Mouse (Mus musculus) kidney, adult 8-10 months (tissue): ENCODE measurements around the gene Mta2.

Source experiments
- DNase-seq, 2 experiments: peaks; one replicate each; pipeline ENCODE4 v3.0.0; 2022

The Mta2 gene

DNA sequence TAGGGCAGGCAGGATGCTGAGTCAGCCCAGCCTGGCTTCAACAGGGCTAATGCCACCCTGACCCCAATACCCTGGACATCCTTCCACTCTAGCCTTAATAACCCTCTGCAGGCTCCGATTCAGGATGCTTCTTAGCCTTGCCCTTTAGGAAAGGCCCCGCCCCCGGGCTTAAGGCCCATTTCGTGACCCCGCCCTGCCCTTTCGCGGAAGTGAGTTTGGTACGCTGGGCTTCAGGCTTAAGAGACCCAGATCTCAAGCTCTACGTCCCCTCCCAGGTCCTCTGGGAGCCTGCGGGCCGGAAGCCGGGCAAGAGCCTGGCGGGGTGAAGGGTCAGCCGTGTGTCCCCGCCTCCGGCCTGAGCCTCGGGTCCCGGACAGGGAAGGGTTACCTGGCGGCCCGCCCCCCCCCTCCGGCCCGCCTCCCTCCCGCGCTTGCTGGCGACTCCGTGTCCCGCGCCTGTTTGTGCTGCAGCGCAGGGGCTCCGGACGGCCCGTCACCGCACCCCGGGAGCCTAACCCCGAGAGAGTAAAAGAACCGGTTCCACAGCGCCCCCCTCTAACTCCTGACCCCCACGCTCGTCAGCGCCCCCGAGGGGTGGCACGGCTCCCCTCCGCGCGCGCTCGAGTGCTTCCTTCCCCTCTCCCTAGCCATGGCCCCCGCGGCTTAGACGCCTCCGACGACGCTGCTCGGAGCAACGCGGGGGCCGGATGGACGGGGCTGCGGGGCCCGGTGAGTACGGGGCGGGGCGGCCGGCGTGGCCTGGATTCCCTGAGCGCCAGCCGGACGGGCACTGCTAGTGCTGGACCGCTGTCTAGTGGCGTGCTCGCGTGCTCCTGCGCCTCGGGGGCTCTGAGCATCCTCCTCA, 12.2 kb upstream of the Mta2 start, which contains the start of the genes Rom1 and Eml3:
Gene Rom1 (minus strand): TSS at position 133 of the 865 bp plus-strand sequence.
Gene Eml3 (plus strand): TSS at position 329 of the 865 bp plus-strand sequence.
- DNase-seq: peak; percentile 91 to 94

DNA sequence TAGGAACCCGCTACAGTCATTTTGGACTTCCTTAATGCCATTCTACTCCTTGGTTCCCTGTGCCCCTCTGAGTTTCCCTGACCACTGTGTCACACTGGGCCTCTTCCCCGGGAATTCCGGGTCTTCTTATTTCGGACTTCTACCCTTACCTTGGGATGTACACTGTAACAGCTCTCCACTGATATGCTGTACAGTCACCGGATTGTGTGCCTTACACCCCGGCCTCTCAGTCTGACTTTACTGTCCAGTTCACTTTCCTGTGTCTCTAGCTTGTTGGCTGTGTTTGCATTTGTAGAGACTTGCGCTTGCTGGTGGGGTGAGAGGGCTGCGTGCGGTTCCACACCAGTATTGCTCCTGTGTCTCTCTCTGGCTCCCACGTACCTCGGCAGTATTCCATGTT, 11.6 kb upstream of the Mta2 start:
- DNase-seq: no peak

DNA sequence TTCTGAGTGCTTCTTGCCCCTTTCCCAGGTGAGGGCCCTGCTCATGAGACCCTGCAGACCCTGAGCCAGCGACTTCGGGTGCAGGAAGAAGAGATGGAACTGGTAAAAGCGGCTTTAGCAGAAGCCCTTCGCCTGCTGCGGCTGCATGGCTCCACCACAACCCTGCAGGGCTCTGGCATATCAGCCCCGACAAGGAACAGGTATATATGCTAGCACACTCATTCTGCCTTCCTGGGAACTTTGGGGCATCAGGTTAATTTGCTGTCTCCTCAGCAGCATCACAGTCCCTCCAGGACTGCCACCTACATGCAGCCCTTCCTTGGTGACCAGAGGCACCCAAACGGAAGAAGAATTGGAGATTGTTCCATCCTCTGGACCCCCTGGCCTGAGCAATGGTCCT, 10.9 kb upstream of the Mta2 start:
- no peak for DNase-seq

DNA sequence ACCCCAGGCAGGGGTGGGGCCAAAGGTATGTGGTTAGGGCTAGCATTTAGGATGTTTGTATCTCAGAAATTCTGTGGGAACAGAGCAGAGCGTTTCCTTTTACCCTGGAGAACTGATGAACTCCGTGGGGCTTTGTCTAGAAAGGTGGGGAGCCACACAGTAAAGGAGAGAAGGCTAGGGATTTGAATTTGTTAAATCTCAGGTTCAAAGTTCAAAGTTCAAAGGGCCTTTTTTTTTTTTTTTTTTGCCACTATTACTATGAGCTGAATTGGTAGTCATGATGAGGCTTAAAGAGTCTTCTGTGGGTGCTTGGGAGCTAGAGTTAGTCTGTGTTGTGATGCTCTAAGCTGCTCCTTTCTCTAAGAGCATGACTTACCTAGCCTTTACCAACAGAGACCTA, 4.9 kb upstream of the Mta2 start:
- DNase-seq: no peak

DNA sequence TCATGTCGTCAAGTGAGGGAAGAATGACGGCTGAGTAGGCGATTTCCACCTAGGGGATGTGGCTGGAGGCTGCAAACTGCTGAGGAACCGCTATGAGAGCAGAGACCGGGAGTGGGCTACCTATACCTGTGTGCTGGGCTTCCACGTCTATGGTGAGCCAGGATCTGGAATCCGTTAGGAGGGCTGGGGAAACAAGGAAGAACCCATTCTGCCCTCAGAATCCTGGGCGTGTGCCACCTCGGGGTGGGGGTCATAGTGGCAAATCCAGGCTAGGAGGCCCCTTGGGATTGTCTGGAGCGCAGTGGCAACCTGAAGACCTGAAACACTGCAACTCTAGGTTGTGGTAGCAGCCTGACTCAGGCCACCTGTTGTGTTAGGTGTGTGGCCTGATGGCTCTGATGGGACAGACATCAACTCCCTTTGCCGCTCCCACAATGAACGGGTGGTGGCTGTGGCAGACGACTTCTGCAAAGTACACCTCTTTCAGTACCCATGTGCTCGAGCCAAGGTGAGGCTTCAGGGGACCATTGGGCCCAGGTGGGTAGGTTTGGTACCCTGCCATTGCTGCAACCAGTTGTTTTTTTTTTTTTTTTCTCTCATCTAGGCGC, 1.0 kb upstream of the Mta2 start:
- no peak for DNase-seq

DNA sequence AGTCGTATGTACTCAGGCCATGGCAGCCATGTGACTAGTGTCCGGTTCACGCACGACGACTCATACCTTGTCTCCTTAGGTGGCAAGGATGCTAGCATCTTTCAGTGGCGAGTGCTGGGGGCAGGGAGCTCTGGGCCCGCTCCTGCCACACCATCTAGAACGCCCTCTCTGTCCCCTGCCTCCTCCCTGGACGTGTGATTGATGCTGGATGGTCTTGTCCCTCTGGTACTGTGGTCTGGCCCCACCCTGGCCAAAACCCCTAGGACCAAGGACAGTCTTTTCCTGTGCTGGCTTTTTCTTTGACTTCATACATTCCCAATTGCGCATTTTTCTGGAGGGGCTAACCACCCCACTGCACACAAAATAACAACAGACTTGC, 550 bp upstream of the Mta2 start:
- DNase-seq: no peak

DNA sequence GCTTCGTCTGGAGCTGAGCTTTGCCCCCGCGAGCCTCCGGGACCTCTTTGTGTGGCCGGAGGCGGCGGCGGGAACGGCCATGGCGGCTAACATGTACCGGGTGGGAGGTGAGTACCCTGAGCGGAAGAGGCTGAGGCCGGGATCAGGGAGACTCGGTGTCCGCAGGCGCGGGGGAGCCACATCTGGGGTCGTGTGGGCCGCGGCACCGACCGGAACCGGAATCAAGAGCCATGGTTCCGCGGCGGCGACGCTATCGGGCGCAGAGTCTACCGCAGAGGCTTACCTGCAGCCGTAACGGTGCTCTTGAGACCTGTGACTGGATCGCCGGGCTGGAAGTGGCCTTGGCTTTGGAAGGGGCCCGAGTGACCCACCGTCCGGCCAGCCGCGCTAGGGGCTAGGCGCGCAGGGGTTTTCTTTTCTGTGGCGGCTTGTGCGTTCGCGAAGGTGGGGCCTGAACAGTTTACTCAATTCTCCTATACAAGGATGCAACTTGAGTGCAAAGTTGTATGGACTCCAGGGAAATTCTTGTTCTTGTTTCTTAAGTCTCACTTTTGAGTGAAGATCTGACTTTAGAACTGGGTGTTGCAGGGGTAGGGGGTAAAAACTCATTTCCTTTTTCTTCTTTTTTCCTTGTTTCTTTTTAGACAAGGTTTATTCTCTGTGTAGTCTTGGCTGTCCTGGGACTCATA, 745 bp downstream of the Mta2 start:
- DNase-seq: no peak

DNA sequence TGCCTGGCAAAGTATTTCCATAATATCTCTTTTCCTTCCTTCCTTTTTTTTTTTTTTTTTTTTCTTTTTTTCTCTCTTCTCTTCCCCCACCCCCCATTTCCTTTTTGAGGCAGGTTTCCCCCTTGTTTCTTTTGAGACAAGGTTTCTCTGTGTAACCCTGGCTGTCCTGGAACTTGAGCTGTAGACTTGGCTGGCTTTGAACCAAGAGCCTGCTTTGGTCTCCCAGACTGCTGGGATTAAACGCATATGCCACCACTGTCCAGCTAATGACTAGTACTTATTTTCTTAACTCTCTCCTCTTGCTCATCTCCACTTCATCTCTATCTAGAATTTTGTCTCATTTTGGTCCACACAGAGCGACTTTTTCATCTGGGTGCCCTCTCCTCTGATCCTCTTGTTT, 1.4 kb downstream of the Mta2 start:
- no peak for DNase-seq

DNA sequence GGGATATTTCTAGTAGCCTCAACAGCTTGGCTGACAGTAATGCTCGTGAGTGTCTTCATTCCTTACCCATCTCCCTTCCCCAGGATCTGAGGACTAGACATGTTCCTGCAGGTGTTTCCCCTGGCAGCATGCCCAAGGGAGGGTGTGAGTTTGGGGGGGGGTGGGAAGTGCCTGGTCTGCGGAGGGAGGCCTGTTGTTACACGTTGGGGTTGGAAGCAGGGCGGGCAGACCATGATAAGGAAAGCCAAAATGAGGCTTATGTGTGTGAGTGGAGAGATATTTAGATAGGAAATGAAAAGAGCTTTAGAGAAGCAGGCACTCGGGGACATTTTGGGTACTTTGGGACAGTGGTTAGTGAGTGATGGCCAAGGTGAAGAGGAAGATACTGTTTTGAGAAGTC, 2.4 kb downstream of the Mta2 start:
- DNase-seq: no peak

DNA sequence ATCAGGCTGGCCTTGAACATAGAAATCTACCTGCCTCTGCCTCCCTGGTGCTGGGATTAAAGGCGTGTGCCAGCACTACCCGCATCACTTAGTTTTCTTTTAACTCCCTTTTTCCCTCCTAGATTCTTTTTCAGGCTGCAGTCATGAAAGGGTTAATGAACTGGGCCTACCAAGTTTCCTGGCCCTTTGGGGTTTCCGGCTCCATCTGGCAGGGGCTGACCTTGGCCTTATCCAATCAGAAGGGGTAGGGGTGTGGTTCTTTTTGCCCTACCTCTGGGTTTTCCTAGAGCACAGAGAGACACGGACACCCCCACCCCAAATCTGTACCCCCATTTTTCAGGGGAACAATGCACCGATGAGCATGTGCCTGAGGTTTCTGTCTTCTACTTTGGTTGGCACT, 3.1 kb downstream of the Mta2 start:
- peak; percentile 67 to 78 for DNase-seq

DNA sequence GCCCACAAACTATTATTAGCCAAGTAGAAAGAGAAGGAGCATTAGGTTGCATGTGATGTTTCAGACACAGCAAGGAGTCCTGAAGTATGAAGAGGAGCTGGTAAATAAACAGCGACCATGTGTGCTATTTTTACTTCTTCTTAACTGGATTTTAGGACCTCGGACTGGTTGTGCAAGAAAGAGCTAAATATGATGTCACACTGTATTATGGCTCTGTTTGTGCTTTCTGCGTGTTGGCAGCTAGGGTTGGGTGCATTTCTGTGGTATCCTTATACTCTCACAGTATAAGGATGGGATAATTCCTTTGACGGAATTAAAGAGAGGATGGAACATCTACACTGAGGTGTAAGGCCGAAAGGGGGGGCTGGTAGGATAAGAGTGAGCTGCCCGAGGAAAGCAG, 3.6 kb downstream of the Mta2 start:
- DNase-seq: no peak

DNA sequence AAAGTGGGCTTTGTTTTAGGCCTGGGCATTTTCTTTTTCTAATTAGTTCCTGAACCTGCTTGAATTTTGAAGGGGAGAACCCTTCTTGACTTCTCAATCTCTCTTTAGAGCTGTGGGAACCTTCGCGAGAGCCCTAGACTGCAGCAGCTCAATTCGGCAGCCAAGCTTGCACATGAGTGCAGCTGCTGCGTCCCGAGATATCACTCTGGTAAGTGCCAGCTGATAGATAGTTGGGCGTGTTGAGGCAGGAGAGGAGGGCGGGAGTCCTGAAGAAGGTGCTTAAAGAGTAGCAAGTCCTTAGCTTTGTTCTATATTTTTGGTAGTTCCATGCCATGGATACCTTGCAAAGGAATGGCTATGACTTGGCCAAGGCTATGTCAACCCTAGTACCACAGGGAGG, 5.3 kb downstream of the Mta2 start:
- no peak for DNase-seq

DNA sequence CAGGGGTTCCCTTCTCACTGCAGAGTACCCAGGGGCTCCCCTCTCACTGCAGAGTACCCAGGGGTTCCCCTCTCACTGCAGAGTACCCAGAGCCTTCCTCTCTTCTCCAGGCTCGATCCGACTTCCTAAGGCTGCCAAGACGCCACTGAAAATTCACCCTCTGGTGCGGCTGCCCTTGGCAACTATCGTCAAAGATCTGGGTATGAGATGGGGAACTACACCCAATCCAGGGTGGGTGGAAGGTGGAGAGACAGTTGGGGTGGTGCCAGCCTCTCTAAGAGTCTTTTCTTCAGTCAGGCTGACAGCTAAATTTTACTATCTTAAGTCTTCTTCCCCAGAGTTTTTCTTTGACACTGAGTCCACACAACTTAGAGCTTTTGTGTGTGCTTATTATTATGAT, 8.5 kb downstream of the Mta2 start:
- DNase-seq: no peak

DNA sequence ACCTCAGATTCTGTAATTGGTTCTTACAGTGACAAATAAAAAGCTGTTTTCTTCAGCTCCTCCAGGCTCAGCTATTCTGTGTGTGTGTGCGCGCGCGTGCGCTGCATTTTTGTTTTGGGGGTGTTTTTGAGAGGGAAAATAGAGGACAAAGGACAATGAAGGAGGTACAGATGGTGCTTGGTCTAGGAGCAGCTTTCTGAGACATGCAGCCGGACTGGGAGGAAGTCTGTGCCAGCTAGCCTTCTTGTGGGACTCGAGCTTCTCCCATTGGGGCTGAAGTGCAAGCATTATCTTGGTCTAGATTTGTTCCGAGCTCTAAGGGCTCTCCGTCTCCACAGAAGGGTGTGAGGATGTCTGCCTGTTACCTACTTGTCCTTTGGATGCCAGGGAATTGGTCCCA, 10.6 kb downstream of the Mta2 start:
- no peak for DNase-seq

DNA sequence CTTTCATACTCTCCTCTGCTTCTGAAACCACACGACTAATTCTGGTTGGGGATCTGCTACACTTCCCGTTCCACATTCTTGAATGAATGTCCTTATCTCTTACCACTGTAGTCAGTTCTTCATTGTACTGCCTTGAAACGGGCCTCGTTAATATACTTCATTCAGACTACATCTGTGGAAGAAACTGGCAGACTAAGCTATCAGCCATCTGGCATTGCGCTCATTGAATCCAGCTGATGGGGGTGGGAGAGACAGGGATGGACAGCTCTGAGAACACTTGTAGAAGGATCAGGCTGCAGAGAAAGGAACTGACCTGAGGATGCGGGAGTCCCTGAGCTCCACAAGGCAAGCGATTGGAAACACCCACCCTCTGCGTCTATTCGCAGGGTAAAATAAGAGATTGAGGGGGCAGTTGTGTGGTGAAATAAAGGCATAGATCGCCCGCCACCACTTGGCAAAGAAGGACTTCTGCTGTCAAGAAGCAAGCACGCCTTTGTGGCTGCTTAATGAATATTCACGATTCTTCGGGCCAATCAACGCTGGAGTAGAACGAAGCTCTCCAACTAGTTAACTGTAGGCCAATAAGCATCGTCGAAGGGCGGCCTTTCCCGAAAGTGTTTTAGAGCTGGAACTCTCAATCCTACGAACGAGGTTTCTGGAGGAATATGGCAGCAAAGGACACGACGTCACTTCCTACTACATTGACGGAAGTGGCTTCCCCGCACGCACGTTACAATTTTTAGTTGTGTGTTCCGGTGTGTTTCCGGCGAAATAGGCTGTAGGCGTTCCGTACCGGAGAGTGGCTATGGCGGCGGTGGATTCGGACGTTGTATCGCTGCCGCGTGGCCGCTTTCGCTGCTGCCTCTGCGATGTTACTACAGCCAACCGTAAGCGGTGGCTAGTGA, 11.7 kb downstream of the Mta2 start, which contains the start of gene Tut1:
Gene Tut1 (plus strand): TSS at position 713 of the 905 bp plus-strand sequence.
- peak; percentile 96 to 97 for DNase-seq

DNA sequence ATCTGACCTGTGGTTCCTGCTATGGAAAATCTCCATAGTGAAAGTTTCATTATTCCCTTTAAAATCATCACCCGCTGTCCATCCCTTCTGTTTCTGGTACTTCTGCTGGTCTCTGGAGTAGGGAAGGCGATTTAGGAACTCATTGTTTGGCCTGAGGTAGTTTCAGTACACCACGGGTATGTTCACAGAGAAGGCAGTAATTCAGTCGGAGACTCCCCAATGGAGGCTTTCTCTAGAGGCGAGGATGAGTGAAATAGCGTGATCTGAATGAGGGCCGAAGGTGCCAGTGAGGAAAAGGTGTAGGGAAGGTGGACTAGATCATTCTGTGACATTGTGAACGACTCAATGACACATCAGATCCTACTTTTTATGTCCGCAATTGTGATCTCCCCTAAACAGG, 12.5 kb downstream of the Mta2 start:
- no peak for DNase-seq

DNA sequence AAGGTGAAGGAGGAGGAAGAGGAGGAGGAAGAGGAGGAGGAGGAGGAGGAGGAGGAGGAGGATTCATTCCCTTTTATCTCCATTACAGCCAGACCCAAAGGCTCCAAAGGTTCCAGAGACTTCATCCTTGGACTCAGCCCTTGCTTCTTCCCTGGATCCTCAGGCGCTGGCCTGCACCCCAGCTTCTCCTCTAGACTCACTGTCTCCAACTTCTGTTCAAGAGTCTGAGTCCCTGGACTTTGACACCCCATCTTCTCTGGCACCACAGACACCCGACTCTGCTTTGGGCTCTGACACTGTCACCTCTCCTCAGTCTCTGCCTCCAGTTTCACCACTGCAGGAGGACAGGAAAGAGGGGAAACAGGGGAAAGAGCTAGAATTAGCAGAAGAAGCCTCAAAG, 20.6 kb downstream of the Mta2 start:
- peak in 1 of 2 experiments; percentile 41 for DNase-seq

DNA sequence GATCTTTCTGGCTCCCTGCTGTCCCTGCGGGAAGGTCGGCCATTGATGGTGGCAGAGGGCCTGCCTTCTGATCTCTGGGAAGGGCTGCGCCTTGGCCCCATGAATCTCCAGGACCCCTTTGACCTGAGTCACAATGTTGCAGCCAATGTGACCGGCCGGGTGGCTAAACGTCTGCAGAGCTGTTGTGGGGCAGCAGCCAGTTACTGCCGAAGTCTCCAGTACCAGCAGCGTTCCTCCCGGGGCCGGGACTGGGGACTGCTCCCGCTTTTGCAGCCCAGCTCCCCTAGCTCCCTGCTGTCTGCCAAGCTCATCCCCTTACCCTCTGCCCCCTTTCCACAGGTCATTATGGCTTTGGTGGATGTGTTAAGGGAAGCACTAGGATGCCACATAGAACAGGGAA, 23.4 kb downstream of the Mta2 start:
- no peak for DNase-seq

DNA sequence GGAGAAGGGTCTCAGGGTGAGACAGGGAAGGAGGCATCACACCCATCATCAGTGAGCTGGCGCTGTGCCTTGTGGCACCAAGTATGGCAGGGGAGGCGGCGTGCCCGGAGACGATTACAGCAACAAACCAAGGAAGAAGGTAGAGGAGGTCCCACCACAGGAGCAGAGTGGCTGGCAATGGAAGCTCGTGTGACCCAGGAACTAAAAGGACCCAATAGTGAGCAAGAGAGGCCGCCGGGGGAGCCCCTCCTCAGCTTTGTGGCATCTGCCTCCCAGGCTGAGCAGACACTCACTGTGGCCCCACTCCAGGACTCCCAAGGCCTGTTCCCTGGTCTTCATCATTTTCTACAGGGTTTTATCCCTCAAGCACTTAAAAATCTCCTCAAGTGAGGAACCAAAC, 24.1 kb downstream of the Mta2 start:
- DNase-seq: peak in 1 of 2 experiments; percentile 39

DNA sequence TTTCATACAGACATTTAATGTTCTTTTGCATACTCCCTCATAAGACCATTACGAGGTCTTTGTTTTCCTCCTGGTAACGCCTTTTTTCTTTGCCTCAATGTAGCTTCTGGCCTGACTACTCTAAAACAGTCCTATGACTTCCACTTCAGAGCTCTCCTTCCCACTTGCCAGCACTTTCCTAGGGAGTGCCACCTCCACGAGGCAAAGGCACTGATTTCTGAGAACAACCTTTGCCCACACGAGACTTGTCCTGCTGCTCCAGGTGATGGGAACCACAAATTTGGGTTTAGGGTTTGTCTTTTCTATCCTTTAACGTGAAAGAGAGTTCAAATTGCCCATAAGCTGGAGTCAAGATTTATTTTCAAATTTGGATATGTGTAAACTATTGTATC, 24.5 kb downstream of the Mta2 start:
- peak in 1 of 2 experiments; percentile 61 for DNase-seq

DNA sequence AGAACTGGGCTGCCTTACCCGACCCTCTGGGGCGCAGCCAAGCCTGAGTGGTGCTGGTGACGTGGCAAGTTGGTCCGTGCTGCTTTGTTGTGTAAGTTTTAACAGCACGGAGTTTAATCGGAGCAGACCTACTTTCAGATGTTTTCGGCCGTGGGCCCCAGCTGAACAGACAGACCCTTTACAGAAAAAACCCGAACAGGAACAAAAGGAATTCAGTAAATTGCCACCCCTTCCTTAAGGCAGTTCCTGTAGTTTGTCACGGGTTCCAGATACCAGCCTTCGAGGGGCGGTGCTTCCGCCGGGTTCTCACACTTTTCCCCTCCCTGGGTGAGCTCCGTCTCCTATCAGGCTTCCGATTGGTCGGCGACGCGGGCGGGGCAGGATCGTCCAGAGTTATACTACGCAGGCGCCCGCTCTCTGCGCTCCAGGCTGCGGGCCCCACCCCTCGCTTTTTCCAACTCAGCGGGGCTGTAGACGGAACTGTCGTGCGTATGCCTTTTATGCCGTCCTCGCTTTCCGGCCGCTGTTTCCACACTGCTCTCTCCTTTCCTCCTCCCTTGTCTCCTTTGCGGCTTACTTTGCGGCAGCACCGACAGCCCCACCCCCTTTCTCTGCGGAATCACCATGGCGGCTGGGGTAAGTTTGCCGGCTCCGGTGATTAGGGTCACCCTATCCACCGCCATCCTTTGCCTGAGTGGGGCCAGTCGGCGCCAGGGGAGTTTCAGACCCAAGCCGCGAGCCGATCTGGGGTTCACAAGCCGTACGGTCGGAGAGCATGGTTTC, 25.1 kb downstream of the Mta2 start, which contains the start of gene Eef1g:
Gene Eef1g (plus strand): TSS at position 452 of the 783 bp plus-strand sequence.
- DNase-seq: peak; percentile 99 to 100

DNA sequence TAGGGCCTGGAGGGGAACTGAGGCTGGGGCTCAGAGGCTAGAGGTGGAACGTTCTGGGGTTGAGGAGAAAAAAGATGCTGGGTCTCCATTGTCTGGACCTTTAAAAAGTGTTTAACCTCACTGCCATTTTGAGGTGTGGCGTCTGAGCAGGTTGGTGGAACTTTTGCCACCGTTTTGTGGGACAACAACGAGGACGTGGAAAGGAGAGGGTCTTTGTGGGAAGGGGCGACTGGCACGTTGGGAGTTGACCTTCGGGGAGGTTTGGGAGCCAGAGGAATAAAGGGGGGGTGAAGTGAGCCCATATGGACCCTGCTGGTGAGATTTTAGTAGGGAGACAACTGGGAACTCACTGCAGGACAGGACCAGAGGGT, 25.7 kb downstream of the Mta2 start:
- DNase-seq: no peak
